Mouse (Mus musculus) midbrain, embryonic 14.5 days (tissue): ENCODE results near the gene Ip6k1. TPM values are rescaled to one million over a fixed set of nuclear protein-coding genes. Genes with fewer than 3 reads are reported as not detected.

Experiments
- ATAC-seq: fragments of 200-750 bp; cut with Nextera tagmentation; 2 replicates; pipeline ENCODE4 v1.8.0; 2017; ENCODE audit warnings: moderate number of reproducible peaks, moderate library complexity; ENCODE audit not compliant: low FRiP score, low TSS enrichment
- DNase-seq: peaks from one replicate; pipeline ENCODE4 v3.0.0-alpha.2; 2015
- H3K27ac ChIP-seq: fragments of 300-500 bp; sonication (generic); replicated peaks from 2 replicates; pipeline ENCODE4 v1.5.1; 2014; ENCODE audit warnings: mild to moderate bottlenecking, low read depth, low read length, moderate library complexity
- H3K27me3 ChIP-seq: fragments of 300-500 bp; sonication (generic); 2 replicates; pipeline ENCODE4 v1.6.1; 2014; ENCODE audit warnings: low read length, control low read depth, mixed read lengths; ENCODE audit not compliant: control insufficient read depth, insufficient read depth
- H3K36me3 ChIP-seq: fragments of 300-500 bp; sonication (generic); 2 replicates; pipeline ENCODE4 v1.6.1; 2014; ENCODE audit warnings: low read length, control low read depth; ENCODE audit not compliant: control insufficient read depth, insufficient read depth
- H3K4me1 ChIP-seq: fragments of 300-500 bp; sonication (generic); 2 replicates; pipeline ENCODE4 v1.6.1; 2014; ENCODE audit warnings: mild to moderate bottlenecking, antibody characterized with exemption, low read length, control low read depth; ENCODE audit not compliant: control insufficient read depth, insufficient read depth
- H3K4me2 ChIP-seq: fragments of 300-500 bp; sonication (generic); 2 replicates; pipeline ENCODE4 v1.6.1; 2014; ENCODE audit warnings: mild to moderate bottlenecking, low read length, moderate library complexity
- H3K4me3 ChIP-seq: fragments of 300-500 bp; sonication (generic); replicated peaks from 2 replicates; pipeline ENCODE4 v1.5.1; 2014; ENCODE audit warnings: low read depth, low read length
- H3K9ac ChIP-seq: fragments of 300-500 bp; sonication (generic); replicated peaks from 2 replicates; pipeline ENCODE4 v1.6.1; 2014; ENCODE audit warnings: mild to moderate bottlenecking, low read length, moderate library complexity
- H3K9me3 ChIP-seq: fragments of 300-500 bp; sonication (generic); 2 replicates; pipeline ENCODE4 v1.6.1; 2016; ENCODE audit warnings: low read length, control low read depth, mixed read lengths; ENCODE audit not compliant: control insufficient read depth
- WGBS: fragments of 180-500 bp; shearing (Covaris S2); extraction: QIAGEN DNeasy Blood & Tissue Kit; methylation state at CpG from one replicate; pipeline ENCODE4 v1.1.7; 2014; 5-methylcytosine and 5-hydroxymethylcytosine counted together
- polyA plus RNA-seq: library from polyadenylated mRNA; unstranded; fragments of >200 nt; fragmentation: Nextera tagmentation; extraction: Ambion mirVana; gene quantifications from 2 replicates; pipeline ENCODE4 v1.2.1, GENCODE M21; 2014

Ip6k1 gene
- polyA plus RNA-seq, 1 experiment from 2014 or later: 61.1 TPM

DNA sequence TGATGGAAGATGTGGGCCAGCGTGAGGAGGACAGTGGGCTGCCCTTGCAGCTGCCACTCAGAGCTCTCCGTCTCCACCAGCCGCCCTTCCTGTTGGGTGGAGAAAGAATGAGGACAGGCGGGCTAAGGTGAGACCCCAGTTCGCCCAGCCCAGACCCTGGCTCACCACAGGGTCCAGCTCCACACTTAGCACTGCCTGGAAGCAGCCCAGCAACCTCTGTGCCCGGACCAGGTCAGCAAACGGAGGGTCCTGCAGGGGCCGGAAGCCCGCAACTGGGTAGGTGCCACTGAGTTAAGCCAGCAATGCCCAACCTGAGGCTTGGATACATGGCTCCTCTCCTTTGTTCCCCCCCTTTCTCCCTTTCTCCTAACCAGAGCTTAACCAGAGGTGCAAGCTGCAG is 66.7 kb downstream of the Ip6k1 start:
- Histone ChIP-seq H3K27me3 (no peaks in the 10 kb centered on the region), H3K4me2 (no peak overlapping the region), H3K9ac (no peak overlapping the region), H3K27ac (no peak overlapping the region), H3K4me3 (no peak overlapping the region), H3K4me1 (no peaks in the 10 kb centered on the region), H3K36me3 (peaks cover 42% of the 10 kb centered on the region), H3K9me3 (no peaks in the 10 kb centered on the region)
- 87% methylated on average over 9 of the region's 9 CpGs for WGBS
- DNase-seq (no peak), ATAC-seq (no peak)

DNA sequence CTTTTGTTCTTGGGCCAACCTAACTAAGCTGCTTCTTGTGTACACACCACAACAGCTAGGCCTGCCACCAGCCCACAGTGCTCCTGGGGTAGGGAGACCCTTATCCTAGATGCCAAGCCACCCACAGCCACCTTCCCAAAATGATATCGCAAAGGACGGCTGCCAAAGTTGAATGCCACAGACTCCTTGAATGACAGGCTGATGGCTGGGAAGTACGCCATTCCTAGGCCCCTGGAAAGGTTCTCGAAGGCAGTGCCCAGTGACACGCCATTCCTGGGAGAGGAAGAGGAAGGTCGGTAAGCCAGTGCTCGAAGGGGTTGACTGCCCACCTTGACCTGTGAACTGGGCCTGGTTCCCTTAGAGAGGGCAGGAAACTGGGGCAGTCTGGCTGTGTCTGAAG is 67.2 kb downstream of the Ip6k1 start:
- H3K9me3 ChIP-seq: no peaks in the 10 kb centered on the region
- H3K36me3 ChIP-seq: peaks cover 39% of the 10 kb centered on the region
- DNase-seq (no peak), ATAC-seq (no peak)
- H3K27me3 ChIP-seq: no peaks in the 10 kb centered on the region
- H3K4me1 ChIP-seq: no peaks in the 10 kb centered on the region
- H3K4me2 ChIP-seq: no peak overlapping the region
- H3K27ac ChIP-seq: no peak overlapping the region
- no peak overlapping the region for H3K4me3 ChIP-seq
- H3K9ac ChIP-seq: no peak overlapping the region
- 90% methylated on average over 7 of the region's 7 CpGs for WGBS

DNA sequence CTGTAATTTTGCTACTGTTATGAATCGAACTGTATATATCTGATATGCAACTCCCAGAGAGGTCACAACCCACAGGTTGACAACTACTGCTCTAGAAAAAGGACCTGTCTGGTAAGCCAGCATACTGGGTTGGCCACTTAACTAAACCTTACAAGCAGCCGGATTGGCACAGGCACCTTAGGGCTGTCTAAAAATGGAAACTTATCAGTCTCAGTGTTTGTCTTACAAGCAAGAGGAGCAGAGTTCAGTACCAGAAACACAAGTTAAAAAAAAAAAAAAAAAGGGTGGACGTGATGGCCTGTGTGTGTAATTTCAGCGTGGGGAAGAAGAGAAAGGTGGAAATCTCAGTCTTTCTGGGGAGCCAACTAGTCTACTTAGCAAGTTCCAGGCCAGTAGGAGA is 69.5 kb downstream of the Ip6k1 start:
- DNase-seq: no peak
- 90% methylated on average over 4 of the region's 4 CpGs for WGBS
- H3K36me3 ChIP-seq: peaks cover 33% of the 10 kb centered on the region
- H3K4me3 ChIP-seq: no peak overlapping the region
- no peaks in the 10 kb centered on the region for H3K9me3 ChIP-seq
- no peaks in the 10 kb centered on the region for H3K27me3 ChIP-seq
- no peak overlapping the region for H3K4me2 ChIP-seq
- H3K4me1 ChIP-seq: no peaks in the 10 kb centered on the region
- no peak overlapping the region for H3K27ac ChIP-seq
- no peak overlapping the region for H3K9ac ChIP-seq
- no peak for ATAC-seq

DNA sequence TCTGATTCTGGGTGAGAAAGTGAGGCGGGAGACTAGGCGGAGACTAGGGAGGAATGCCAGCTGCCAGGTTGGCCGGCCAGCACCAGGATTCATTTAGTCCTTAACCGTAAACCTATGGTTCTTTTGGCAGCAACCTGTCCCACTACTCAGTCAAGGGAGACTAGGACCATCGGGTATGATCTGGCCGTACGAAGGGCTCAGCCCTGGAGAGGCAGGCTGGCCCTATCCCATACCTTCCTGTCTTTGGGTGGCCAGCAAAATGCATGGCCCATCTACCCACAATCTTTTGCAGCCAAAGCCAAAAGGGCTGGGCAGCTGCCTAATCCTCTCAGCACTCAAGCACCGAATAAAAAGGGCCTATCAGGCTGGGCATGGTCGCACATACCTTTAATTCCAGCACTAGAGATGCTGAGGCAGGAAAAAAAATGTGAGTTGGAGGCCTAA is 70.2 kb downstream of the Ip6k1 start:
- peaks cover 34% of the 10 kb centered on the region for H3K36me3 ChIP-seq
- no peak overlapping the region for H3K27ac ChIP-seq
- H3K27me3 ChIP-seq: no peaks in the 10 kb centered on the region
- no peaks in the 10 kb centered on the region for H3K4me1 ChIP-seq
- H3K9ac ChIP-seq: no peak overlapping the region
- H3K4me3 ChIP-seq: no peak overlapping the region
- 60% methylated on average over 9 of the region's 9 CpGs for WGBS
- ATAC-seq: no peak
- H3K9me3 ChIP-seq: no peaks in the 10 kb centered on the region
- H3K4me2 ChIP-seq: no peak overlapping the region
- DNase-seq: no peak

DNA sequence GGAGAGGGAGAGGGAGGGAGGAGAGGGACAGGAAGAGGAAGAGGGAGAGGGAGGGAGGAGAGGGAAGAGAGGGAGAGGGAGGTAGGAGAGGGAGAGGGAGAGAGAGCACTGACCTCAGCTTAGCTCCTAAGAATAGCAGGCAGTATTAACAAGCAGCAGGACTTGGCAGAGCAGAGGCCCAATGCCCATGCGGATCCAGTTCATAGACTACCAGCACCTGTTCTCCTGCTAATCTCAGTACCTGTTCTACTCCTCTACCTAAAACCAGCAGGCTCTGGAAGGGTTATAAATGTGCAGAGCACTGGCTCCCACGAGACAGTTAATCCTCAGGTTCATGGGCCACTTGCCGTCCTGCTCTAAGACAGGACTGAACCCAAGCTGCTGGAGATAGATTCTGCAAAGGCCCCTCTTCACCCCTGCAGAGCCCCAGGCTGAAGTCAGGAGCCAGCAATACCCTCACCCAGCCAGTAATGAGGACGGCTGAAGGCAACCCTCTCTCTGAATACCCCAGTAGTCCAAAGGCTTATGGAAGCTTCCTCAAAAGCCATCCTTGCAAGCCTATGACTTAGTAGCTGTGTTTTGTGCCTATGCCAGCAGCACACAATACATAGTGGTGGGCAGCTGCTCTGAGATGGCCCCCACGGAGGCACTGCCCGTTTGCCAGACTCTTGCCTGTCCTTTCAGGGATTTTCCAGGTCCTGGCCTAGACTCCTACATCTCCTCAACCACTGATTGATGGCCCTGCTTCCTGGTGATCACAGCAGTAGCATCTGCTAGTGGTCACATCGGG is 71.0 kb downstream of the Ip6k1 start:
- Histone ChIP-seq H3K9ac (0 out of 2 replicates have a peak overlapping the region, but pooled peaks have one; percentile 16), H3K27me3 (no peaks in the 10 kb centered on the region), H3K27ac (no peak overlapping the region), H3K36me3 (peaks cover 34% of the 10 kb centered on the region), H3K9me3 (no peaks in the 10 kb centered on the region), H3K4me2 (no peak overlapping the region), H3K4me1 (peaks cover 6% of the 10 kb centered on the region), H3K4me3 (no peak overlapping the region)
- 68% methylated on average over 7 of the region's 7 CpGs for WGBS
- no peak for ATAC-seq
- no peak for DNase-seq

DNA sequence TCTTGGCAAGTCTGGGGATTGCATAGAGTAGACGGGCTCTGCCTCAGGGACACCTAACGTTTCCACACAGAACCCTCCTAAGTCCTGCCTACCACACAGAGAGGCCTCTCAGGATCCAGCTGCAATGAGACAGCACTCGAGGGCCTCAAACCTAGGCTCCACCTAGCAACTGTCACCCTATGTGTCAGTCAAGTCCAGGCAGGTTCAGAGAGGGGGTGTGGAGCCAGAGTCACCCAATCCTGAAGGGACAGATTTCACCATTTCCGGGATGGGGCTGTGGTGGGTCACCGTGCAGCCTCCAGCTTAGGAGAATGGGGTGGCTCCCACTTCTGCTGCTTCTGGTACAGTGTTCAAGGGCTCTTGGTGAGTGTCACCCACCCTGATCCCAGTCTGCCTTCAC is 77.9 kb downstream of the Ip6k1 start, which contains the start of gene Mst1:
Mst1 (plus strand) TSS at position 269 of the 400 bp plus-strand sequence.
- Histone ChIP-seq H3K27ac (no peak within 1 kb of the TSS), H3K9me3 (no peaks in the 10 kb centered on the region), H3K4me1 (peaks cover 15% of the 10 kb centered on the region), H3K4me3 (peak within 1 kb of the TSS; percentile 86), H3K9ac (peak within 1 kb of the TSS; percentile 92), H3K36me3 (peaks cover 14% of the 10 kb centered on the region), H3K4me2 (peak within 1 kb of the TSS; percentile 90), H3K27me3 (peaks cover 23% of the 10 kb centered on the region)
- 82% methylated on average over 5 of the region's 5 CpGs for WGBS
- ATAC-seq: no peak
- no peak for DNase-seq

DNA sequence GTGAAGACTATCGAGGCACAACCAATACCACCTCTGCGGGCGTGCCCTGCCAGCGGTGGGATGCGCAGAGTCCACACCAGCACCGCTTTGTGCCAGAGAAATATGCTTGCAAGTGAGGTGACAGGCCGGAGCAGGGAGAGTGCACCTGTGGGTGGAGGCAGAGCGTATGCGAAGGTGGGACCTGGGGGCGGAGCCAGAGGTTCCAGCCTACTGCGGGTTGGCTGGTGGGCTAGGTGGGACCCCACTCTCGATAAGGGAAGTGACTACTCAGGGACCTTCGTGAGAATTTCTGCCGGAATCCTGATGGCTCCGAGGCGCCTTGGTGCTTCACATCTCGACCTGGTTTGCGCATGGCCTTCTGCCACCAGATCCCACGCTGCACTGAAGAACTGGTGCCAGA is 80.2 kb downstream of the Ip6k1 start:
- H3K9ac ChIP-seq: peak overlapping the region; percentile 12; the same call in 1 of the 2 replicates
- H3K4me2 ChIP-seq: peak overlapping the region; percentile 29; the same call in 1 of the 2 replicates
- no peaks in the 10 kb centered on the region for H3K9me3 ChIP-seq
- H3K4me3 ChIP-seq: no peak overlapping the region
- DNase-seq (peak; percentile 5), ATAC-seq (no peak)
- H3K27me3 ChIP-seq: peaks cover 23% of the 10 kb centered on the region
- H3K27ac ChIP-seq: no peak overlapping the region
- 8% methylated on average over 19 of the region's 19 CpGs for WGBS
- peaks cover 15% of the 10 kb centered on the region for H3K4me1 ChIP-seq
- H3K36me3 ChIP-seq: peaks cover 35% of the 10 kb centered on the region

DNA sequence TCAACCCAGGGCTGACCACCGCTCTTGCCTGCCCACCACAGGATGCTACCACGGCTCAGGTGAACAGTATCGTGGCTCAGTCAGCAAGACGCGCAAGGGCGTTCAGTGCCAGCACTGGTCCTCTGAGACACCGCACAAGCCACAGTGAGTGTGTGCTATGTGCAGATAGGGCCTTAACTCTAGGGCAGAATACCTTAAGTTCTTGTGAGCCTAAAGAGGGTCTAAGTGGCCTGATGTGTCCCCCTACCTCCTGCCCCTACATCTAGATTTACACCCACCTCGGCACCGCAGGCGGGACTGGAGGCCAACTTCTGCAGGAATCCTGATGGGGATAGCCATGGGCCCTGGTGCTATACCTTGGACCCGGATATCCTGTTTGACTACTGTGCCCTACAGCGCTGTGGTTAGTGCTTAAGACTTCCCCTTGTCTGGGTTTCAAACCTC is 80.7 kb downstream of the Ip6k1 start, which contains the start of gene Rnf123:
Rnf123 (minus strand) TSS at position 359 of the 444 bp plus-strand sequence.
- Histone ChIP-seq H3K27ac (no peak within 1 kb of the TSS), H3K4me2 (peak within 1 kb of the TSS; percentile 29; the same call in 1 of the 2 replicates), H3K9me3 (no peaks in the 10 kb centered on the region), H3K9ac (peak within 1 kb of the TSS; percentile 12; the same call in 1 of the 2 replicates), H3K36me3 (peaks cover 40% of the 10 kb centered on the region), H3K4me1 (peaks cover 12% of the 10 kb centered on the region), H3K4me3 (no peak within 1 kb of the TSS), H3K27me3 (peaks cover 23% of the 10 kb centered on the region)
- ATAC-seq (no peak), DNase-seq (no peak)
- 40% methylated on average over 12 of the region's 12 CpGs for WGBS

DNA sequence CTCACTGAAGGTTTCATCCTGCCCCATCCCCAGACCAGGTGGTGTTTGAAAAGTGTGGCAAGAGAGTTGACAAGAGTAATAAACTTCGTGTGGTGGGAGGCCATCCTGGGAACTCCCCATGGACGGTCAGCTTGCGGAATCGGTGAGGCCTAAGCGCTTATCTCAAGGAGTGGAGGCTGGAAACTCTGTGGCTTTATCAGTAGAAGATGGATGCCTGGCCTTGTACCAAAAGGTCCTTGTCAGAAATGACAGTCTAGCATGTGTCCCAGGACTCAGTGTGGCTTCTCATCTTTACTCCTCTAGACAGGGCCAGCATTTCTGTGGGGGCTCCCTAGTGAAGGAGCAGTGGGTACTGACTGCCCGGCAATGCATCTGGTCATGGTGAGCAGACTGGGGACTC is 81.3 kb downstream of the Ip6k1 start:
- ATAC-seq (no peak), DNase-seq (no peak)
- Histone ChIP-seq H3K4me3 (no peak overlapping the region), H3K36me3 (peaks cover 45% of the 10 kb centered on the region), H3K27ac (no peak overlapping the region), H3K9me3 (no peaks in the 10 kb centered on the region), H3K4me1 (peaks cover 7% of the 10 kb centered on the region), H3K27me3 (peaks cover 23% of the 10 kb centered on the region), H3K4me2 (no peak overlapping the region), H3K9ac (no peak overlapping the region)
- 88% methylated on average over 6 of the region's 6 CpGs for WGBS
